Mouse (Mus musculus) forebrain, embryonic 10.5 days (tissue): Measurements from ENCODE around the gene Sbk3. TPM values are rescaled to one million over a fixed set of nuclear protein-coding genes. Genes with fewer than 3 reads are reported as not detected.

Experiments
- DNase-seq: peaks from one replicate; pipeline ENCODE4 v3.0.0-alpha.2; 2017; ENCODE audit warnings: low spot score; ENCODE audit errors: extremely low spot score
- H3K27ac ChIP-seq: fragments of 300-500 bp; sonication (generic); 2 replicates; pipeline ENCODE4 v1.5.1; 2016; ENCODE audit warnings: mild to moderate bottlenecking
- H3K27me3 ChIP-seq: fragments of 300-500 bp; sonication (generic); 2 replicates; pipeline ENCODE4 v1.6.1; 2016; ENCODE audit warnings: mild to moderate bottlenecking; ENCODE audit not compliant: poor library complexity, severe bottlenecking
- H3K36me3 ChIP-seq: fragments of 300-500 bp; sonication (generic); replicated peaks from 2 replicates; pipeline ENCODE4 v1.6.1; 2016; ENCODE audit warnings: mild to moderate bottlenecking, moderate library complexity
- H3K4me1 ChIP-seq: fragments of 300-500 bp; sonication (generic); 2 replicates; pipeline ENCODE4 v1.6.1; 2016
- H3K4me3 ChIP-seq: fragments of 300-500 bp; sonication (generic); 2 replicates; pipeline ENCODE4 v1.5.1; 2016; ENCODE audit warnings: mild to moderate bottlenecking, moderate library complexity
- H3K9me3 ChIP-seq: fragments of 300-500 bp; sonication (generic); 2 replicates; pipeline ENCODE4 v1.6.1; 2016; ENCODE audit warnings: mild to moderate bottlenecking, moderate library complexity
- WGBS: fragments of 180-500 bp; shearing (Covaris S2); methylation state at CpG from one replicate; pipeline ENCODE4 v1.1.7; 2016; 5-methylcytosine and 5-hydroxymethylcytosine counted together
- polyA plus RNA-seq: library from polyadenylated mRNA; unstranded; fragments of >200 nt; fragmentation: Nextera tagmentation; extraction: Ambion mirVana; gene quantifications from 2 replicates; pipeline ENCODE4 v1.2.1, GENCODE M21; 2016

Sbk3 gene
- polyA plus RNA-seq, 1 experiment from 2014 or later = not detected

- Histone ChIP-seq H3K36me3 (no peaks in the 10 kb centered on the region), H3K9me3 (peaks cover 3% of the 10 kb centered on the region; the same call in 1 of the 2 replicates), H3K27me3 (no peaks in the 10 kb centered on the region), H3K4me3 (no peak overlapping the region), H3K4me1 (peaks cover 17% of the 10 kb centered on the region), H3K27ac (0 out of 2 replicates have a peak overlapping the region, but pooled peaks have one; percentile 1)
- DNase-seq = no peak
- 81% methylated on average over 18 of the region's 18 CpGs for WGBS
Observed at GRCm38 (mm10) chr7:4972321-4973047, 1.5 kb upstream of the Sbk3 start.

GRCm38 (mm10) chr7:4971710-4972109 lies 742 bp upstream of the Sbk3 start:
- Histone ChIP-seq H3K36me3 (no peaks in the 10 kb centered on the region), H3K4me1 (peaks cover 17% of the 10 kb centered on the region), H3K4me3 (no peak overlapping the region), H3K9me3 (no peaks in the 10 kb centered on the region), H3K27me3 (no peaks in the 10 kb centered on the region), H3K27ac (0 out of 2 replicates have a peak overlapping the region, but pooled peaks have one; percentile 1)
- WGBS = 30% methylated on average over 7 of the region's 7 CpGs
- no peak for DNase-seq

GRCm38 (mm10) chr7:4964988-4965387 lies 6.0 kb downstream of the Sbk3 start:
- Histone ChIP-seq H3K4me1 (peaks cover 7% of the 10 kb centered on the region), H3K27me3 (no peaks in the 10 kb centered on the region), H3K27ac (no peak overlapping the region), H3K36me3 (no peaks in the 10 kb centered on the region), H3K9me3 (no peaks in the 10 kb centered on the region), H3K4me3 (no peak overlapping the region)
- no peak for DNase-seq
- 81% methylated on average over 5 of the region's 5 CpGs for WGBS

GRCm38 (mm10) chr7:4964272-4964671 lies 6.7 kb downstream of the Sbk3 start, which contains the start of gene Sbk2:
Sbk2 (minus strand) TSS chr7:4964406.
- Histone ChIP-seq H3K4me1 (peaks cover 7% of the 10 kb centered on the region), H3K27me3 (no peaks in the 10 kb centered on the region), H3K36me3 (no peaks in the 10 kb centered on the region), H3K27ac (no peak within 1 kb of the TSS), H3K9me3 (no peaks in the 10 kb centered on the region), H3K4me3 (peak within 1 kb of the TSS; percentile 19)
- peak; percentile 55 for DNase-seq
- WGBS = 8% methylated on average over 10 of the region's 10 CpGs

- 80% methylated on average over 5 of the region's 5 CpGs for WGBS
- Histone ChIP-seq H3K4me3 (no peak overlapping the region), H3K27ac (no peak overlapping the region), H3K9me3 (no peaks in the 10 kb centered on the region), H3K27me3 (no peaks in the 10 kb centered on the region), H3K36me3 (no peaks in the 10 kb centered on the region), H3K4me1 (peaks cover 7% of the 10 kb centered on the region)
- no peak for DNase-seq
Observed at GRCm38 (mm10) chr7:4963527-4963926, 7.4 kb downstream of the Sbk3 start.

- Histone ChIP-seq H3K27ac (no peak overlapping the region), H3K36me3 (no peaks in the 10 kb centered on the region), H3K4me1 (no peaks in the 10 kb centered on the region), H3K27me3 (no peaks in the 10 kb centered on the region), H3K4me3 (no peak overlapping the region), H3K9me3 (no peaks in the 10 kb centered on the region)
- WGBS = 88% methylated on average over 10 of the region's 10 CpGs
- no peak for DNase-seq
Observed at GRCm38 (mm10) chr7:4957361-4957760, 13.6 kb downstream of the Sbk3 start.

GRCm38 (mm10) chr7:4953815-4954445 lies 17.0 kb downstream of the Sbk3 start:
- Histone ChIP-seq H3K36me3 (no peaks in the 10 kb centered on the region), H3K4me1 (no peaks in the 10 kb centered on the region), H3K27me3 (no peaks in the 10 kb centered on the region), H3K9me3 (no peaks in the 10 kb centered on the region), H3K4me3 (no peak overlapping the region), H3K27ac (no peak overlapping the region)
- 35% methylated on average over 10 of the region's 10 CpGs for WGBS
- DNase-seq = no peak

GRCm38 (mm10) chr7:4950561-4951342 lies 20.2 kb downstream of the Sbk3 start:
- no peak overlapping the region for H3K27ac ChIP-seq
- DNase-seq = no peak
- H3K36me3 ChIP-seq = no peaks in the 10 kb centered on the region
- H3K4me3 ChIP-seq = no peak overlapping the region
- H3K4me1 ChIP-seq = no peaks in the 10 kb centered on the region
- H3K27me3 ChIP-seq = no peaks in the 10 kb centered on the region
- WGBS = 86% methylated on average over 19 of the region's 19 CpGs
- H3K9me3 ChIP-seq = no peaks in the 10 kb centered on the region

- H3K4me1 ChIP-seq = peaks cover 3% of the 10 kb centered on the region
- no peak overlapping the region for H3K4me3 ChIP-seq
- 86% methylated on average over 6 of the region's 6 CpGs for WGBS
- H3K9me3 ChIP-seq = no peaks in the 10 kb centered on the region; the same call in 1 of the 2 replicates
- H3K27ac ChIP-seq = no peak overlapping the region
- no peak for DNase-seq
- H3K36me3 ChIP-seq = no peaks in the 10 kb centered on the region
- H3K27me3 ChIP-seq = no peaks in the 10 kb centered on the region
Observed at GRCm38 (mm10) chr7:4948386-4948785, 22.6 kb downstream of the Sbk3 start.

- H3K4me3 ChIP-seq = no peak overlapping the region
- no peaks in the 10 kb centered on the region for H3K27me3 ChIP-seq
- H3K4me1 ChIP-seq = peaks cover 7% of the 10 kb centered on the region
- DNase-seq = no peak
- no peak overlapping the region for H3K27ac ChIP-seq
- H3K36me3 ChIP-seq = no peaks in the 10 kb centered on the region
- 51% methylated on average over 2 of the region's 2 CpGs for WGBS
- H3K9me3 ChIP-seq = no peaks in the 10 kb centered on the region; the same call in 1 of the 2 replicates
Observed at GRCm38 (mm10) chr7:4947855-4948254, 23.1 kb downstream of the Sbk3 start.

- H3K27ac ChIP-seq = peak overlapping the region; percentile 64
- H3K36me3 ChIP-seq = no peaks in the 10 kb centered on the region
- no peaks in the 10 kb centered on the region for H3K27me3 ChIP-seq
- no peaks in the 10 kb centered on the region; the same call in 1 of the 2 replicates for H3K9me3 ChIP-seq
- peak overlapping the region; percentile 44 for H3K4me3 ChIP-seq
- H3K4me1 ChIP-seq = peaks cover 7% of the 10 kb centered on the region
- DNase-seq = peak; percentile 87
- WGBS = 17% methylated on average over 15 of the region's 15 CpGs
Observed at GRCm38 (mm10) chr7:4943223-4943815, 27.6 kb downstream of the Sbk3 start.

- Histone ChIP-seq H3K9me3 (no peaks in the 10 kb centered on the region; the same call in 1 of the 2 replicates), H3K27me3 (no peaks in the 10 kb centered on the region), H3K36me3 (no peaks in the 10 kb centered on the region), H3K4me1 (peaks cover 7% of the 10 kb centered on the region), H3K4me3 (no peak overlapping the region), H3K27ac (no peak overlapping the region)
- no peak for DNase-seq
- 61% methylated on average over 5 of the region's 5 CpGs for WGBS
Observed at GRCm38 (mm10) chr7:4942673-4943072, 28.3 kb downstream of the Sbk3 start.
